Mouse (Mus musculus): ENCODE measurements around the gene Atrx.

GRCm38 (mm10) chrX:105864367-105864766, 64.8 kb downstream of the Atrx start:
- TF ChIP-seq CTCF (IDR thresholded peaks at IDR 0.05; ENCODE audit: borderline replicate concordance, control insufficient read depth, extremely low read depth, insufficient read depth, low read length, poor library complexity) (no peak), POLR2A (IDR thresholded peaks at IDR 0.05; ENCODE audit: control insufficient read depth, extremely low read depth, insufficient read depth, low read length, poor library complexity) (no peak)

Data from thymus, adult 2 months (tissue).